Mouse (Mus musculus) lung, adult 2 months (tissue): ENCODE measurements around the gene Plekhj1.

Experiments
- CTCF ChIP-seq: fragments of 200-500 bp; IDR thresholded peaks from 2 replicates; pipeline ENCODE4 v1.5.1; 2011; ENCODE audit warnings: mild to moderate bottlenecking, low read length, control low read depth; ENCODE audit not compliant: insufficient read depth
- POLR2A ChIP-seq: fragments of 200-500 bp; IDR thresholded peaks from 2 replicates; pipeline ENCODE4 v1.6.1; 2011; ENCODE audit warnings: low read depth, mild to moderate bottlenecking, control low read depth, low read length, borderline replicate concordance; ENCODE audit errors: extremely low read depth

- TF ChIP-seq POLR2A = no peak
- no peak for TF ChIP-seq CTCF
These were observed 20.3 kb upstream of the Plekhj1 start for GRCm38 (mm10) chr10:80818599-80819281.
